ENCODE assay signal across 9 mouse cellular contexts in the genomic region with DNA sequence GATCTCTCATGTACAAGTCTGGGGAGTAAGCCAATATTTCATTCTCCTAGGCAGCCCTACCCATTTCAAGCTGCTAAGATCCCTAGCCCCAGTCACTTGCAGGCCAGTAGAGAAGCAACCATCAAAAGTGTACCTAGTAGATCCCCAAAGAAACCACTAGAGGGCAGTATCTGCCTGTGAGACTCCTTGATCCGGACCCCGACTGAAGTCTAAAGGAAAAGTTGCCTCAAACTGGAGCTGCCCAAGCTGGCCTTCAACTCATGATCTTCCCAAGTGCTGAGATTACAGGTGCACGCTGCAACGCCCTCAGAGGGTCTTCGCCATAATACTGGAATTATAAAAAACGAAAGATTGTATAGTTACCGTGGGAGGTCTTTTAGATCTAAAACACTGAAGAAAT. TPM values are rescaled to one million over a fixed set of nuclear protein-coding genes. Genes with fewer than 3 reads are reported as not detected.
A peak's percentile ranks its signal among the peaks of the same experiment; 100 is the strongest.
DNase-seq lines count a peak whose midpoint lies in the region; ATAC-seq and TF ChIP-seq lines count a peak whose summit lies in the region.
"Had no signal": no experiment of that assay in that cellular context is flagged by ENCODE, and none has a peak within 500 bp of the region (broad histone marks: within the 10 kb centered on the region; RNA-seq: fewer than 3 reads in every experiment).

No protein-coding gene starts in this region.

- WGBS in forebrain, embryonic 15.5 days: 8% methylated on average over 7 of the region's 7 CpGs
- 10% methylated on average over 7 of the region's 7 CpGs for whole genome bisulfite sequencing in intestine, embryonic 16.5 days
- 10% methylated on average over 7 of the region's 7 CpGs for WGBS in midbrain, embryonic 15.5 days
- WGBS in stomach, postnatal 0 days: 10% methylated on average over 7 of the region's 7 CpGs

- H3K36me3 ChIP-seq in testis, adult 2 months (ENCODE audit: control insufficient read depth, insufficient read depth, low read length): no peaks in the 10 kb centered on the region
- no peaks in the 10 kb centered on the region for H3K36me3 ChIP-seq in forebrain, embryonic 15.5 days
- H3K36me3 ChIP-seq in intestine, embryonic 16.5 days (ENCODE audit: control insufficient read depth, insufficient read depth, low read length): no peaks in the 10 kb centered on the region
- H3K36me3 ChIP-seq in midbrain, embryonic 15.5 days (replicated peaks): no peaks in the 10 kb centered on the region
- no peaks in the 10 kb centered on the region for H3K36me3 ChIP-seq in stomach, postnatal 0 days (ENCODE audit: control insufficient read depth, insufficient read depth, low read length)
- H3K36me3 ChIP-seq: embryonic facial prominence, embryonic 15.5 days had no signal

- H3K27ac ChIP-seq in testis, adult 2 months (ENCODE audit: control insufficient read depth, insufficient read depth, low read depth, low read length): no peak overlapping the region
- no peak overlapping the region for H3K27ac ChIP-seq in forebrain, embryonic 15.5 days (replicated peaks)
- H3K27ac ChIP-seq in intestine, embryonic 16.5 days (ENCODE audit: low read length): no peak overlapping the region
- no peak overlapping the region for H3K27ac ChIP-seq in midbrain, embryonic 15.5 days
- no peak overlapping the region for H3K27ac ChIP-seq in stomach, postnatal 0 days (replicated peaks)
- H3K27ac ChIP-seq: embryonic facial prominence, embryonic 15.5 days had no signal

- 0 out of 2 replicates have a peak, but pooled peaks have one; percentile 64 for ATAC-seq in forebrain, embryonic 15.5 days (replicated peaks)
- ATAC-seq in intestine, embryonic 16.5 days: peak; percentile 76; the same call in 1 of the 2 replicates
- peak; percentile 78 for ATAC-seq in midbrain, embryonic 15.5 days (replicated peaks)
- peak; percentile 80; the same call in 1 of the 2 replicates for ATAC-seq in stomach, postnatal 0 days (ENCODE audit: low FRiP score, low TSS enrichment)

- H3K9me3 ChIP-seq in forebrain, embryonic 15.5 days: no peaks in the 10 kb centered on the region
- no peaks in the 10 kb centered on the region for H3K9me3 ChIP-seq in intestine, embryonic 16.5 days (ENCODE audit: control insufficient read depth, low read length)
- no peaks in the 10 kb centered on the region for H3K9me3 ChIP-seq in midbrain, embryonic 15.5 days
- H3K9me3 ChIP-seq in stomach, postnatal 0 days (ENCODE audit: control insufficient read depth, low read length): no peaks in the 10 kb centered on the region
- H3K9me3 ChIP-seq: embryonic facial prominence, embryonic 15.5 days had no signal

- DNase-seq in testis, postnatal 10 days (ENCODE audit: low spot score): no peak
- peak; percentile 45 for DNase-seq in c-Kit-positive CD71-positive TER-119-negative erythroid progenitor cells, embryonic 14.5 days (ENCODE audit: low read depth)
- DNase-seq in left cerebral cortex, postnatal 36 days (ENCODE audit: low spot score in 2 of 2): peak; percentile 21 to 35
- DNase-seq in stomach, postnatal 0 days (ENCODE audit: low spot score): peak; percentile 38

- no peak for TF ChIP-seq EP300 in stomach, postnatal 0 days (optimal IDR thresholded peaks at IDR 0.05)

- no peak overlapping the region for H3K4me2 ChIP-seq in forebrain, embryonic 15.5 days (replicated peaks)
- no peak overlapping the region for H3K4me2 ChIP-seq in intestine, embryonic 16.5 days (ENCODE audit: low read depth, low read length)
- no peak overlapping the region for H3K4me2 ChIP-seq in midbrain, embryonic 15.5 days
- H3K4me2 ChIP-seq in stomach, postnatal 0 days (replicated peaks; ENCODE audit: low read depth): no peak overlapping the region
- H3K4me2 ChIP-seq: embryonic facial prominence, embryonic 15.5 days had no signal

- intact Hi-C loops in left cerebral cortex, postnatal 36 days (cut with DNase I): loop anchor here (5.0 kb wide), 3 partner anchors 42 to 217 kb away; a partner anchor contains a TSS

- no peak overlapping the region for H3K9ac ChIP-seq in forebrain, embryonic 15.5 days (replicated peaks)
- no peak overlapping the region for H3K9ac ChIP-seq in intestine, embryonic 16.5 days (ENCODE audit: low read depth, low read length)
- no peak overlapping the region for H3K9ac ChIP-seq in midbrain, embryonic 15.5 days
- H3K9ac ChIP-seq in stomach, postnatal 0 days (ENCODE audit: low read length): no peak overlapping the region
- H3K9ac ChIP-seq: embryonic facial prominence, embryonic 15.5 days had no signal

- TF ChIP-seq POLR2A in testis, adult 2 months (IDR thresholded peaks at IDR 0.05; ENCODE audit: control insufficient read depth, low read depth, low read length): no peak

- no peaks in the 10 kb centered on the region for H3K27me3 ChIP-seq in testis, adult 2 months (ENCODE audit: control insufficient read depth, insufficient read depth, low read length)
- H3K27me3 ChIP-seq in forebrain, embryonic 15.5 days: no peaks in the 10 kb centered on the region
- H3K27me3 ChIP-seq in intestine, embryonic 16.5 days (replicated peaks; ENCODE audit: control insufficient read depth, insufficient read depth, low read length): no peaks in the 10 kb centered on the region
- H3K27me3 ChIP-seq in midbrain, embryonic 15.5 days (replicated peaks): no peaks in the 10 kb centered on the region
- H3K27me3 ChIP-seq in stomach, postnatal 0 days (ENCODE audit: control insufficient read depth, insufficient read depth, low read length): no peaks in the 10 kb centered on the region
- H3K27me3 ChIP-seq: embryonic facial prominence, embryonic 15.5 days had no signal

- TF ChIP-seq CTCF in testis, adult 2 months (IDR thresholded peaks at IDR 0.05; ENCODE audit: control insufficient read depth, insufficient read depth, insufficient replicate concordance, low read depth, low read length): peak; percentile 57; the same call in 1 of the 2 replicates
- peak; percentile 95 for TF ChIP-seq CTCF in stomach, postnatal 0 days (IDR thresholded peaks at IDR 0.05; ENCODE audit: low read depth)

- peak overlapping the region; percentile 18; the same call in 1 of the 2 replicates for H3K4me3 ChIP-seq in testis, adult 2 months (ENCODE audit: control insufficient read depth, low read depth, low read length)
- H3K4me3 ChIP-seq in forebrain, embryonic 15.5 days: no peak overlapping the region
- H3K4me3 ChIP-seq in intestine, embryonic 16.5 days (ENCODE audit: low read length): no peak overlapping the region
- H3K4me3 ChIP-seq in midbrain, embryonic 15.5 days: no peak overlapping the region
- H3K4me3 ChIP-seq in stomach, postnatal 0 days (ENCODE audit: low read depth, low read length): no peak overlapping the region
- H3K4me3 ChIP-seq: embryonic facial prominence, embryonic 15.5 days had no signal

- no peaks in the 10 kb centered on the region; the same call in 1 of the 2 replicates for H3K4me1 ChIP-seq in testis, adult 2 months (ENCODE audit: control insufficient read depth, insufficient read depth, low read length)
- H3K4me1 ChIP-seq in forebrain, embryonic 15.5 days: no peaks in the 10 kb centered on the region
- H3K4me1 ChIP-seq in intestine, embryonic 16.5 days (ENCODE audit: control insufficient read depth, insufficient read depth, low read length): no peaks in the 10 kb centered on the region
- no peaks in the 10 kb centered on the region for H3K4me1 ChIP-seq in midbrain, embryonic 15.5 days
- no peaks in the 10 kb centered on the region for H3K4me1 ChIP-seq in stomach, postnatal 0 days (replicated peaks; ENCODE audit: control insufficient read depth, insufficient read depth)

RNA-seq across cellular contexts. Expression of a gene that starts 7.3 kb away (rescaled TPM):
- polyA plus RNA-seq in testis, adult 2 months (2012; rRNA removed): not detected in 2 replicates
- not detected in 2 replicates for polyA plus RNA-seq in forebrain, embryonic 15.5 days (2015; fragmentation: Nextera tagmentation; extraction: Ambion mirVana)
- 0.61 and 1.5 TPM in 2 replicates for polyA plus RNA-seq in intestine, embryonic 16.5 days (2015; fragmentation: Nextera tagmentation; extraction: Ambion mirVana)
- total RNA-seq in left cerebral cortex, postnatal 36 days (2021): not detected
- polyA plus RNA-seq in midbrain, embryonic 15.5 days (2015; fragmentation: Nextera tagmentation; extraction: Ambion mirVana): not detected in 2 replicates
- 0.73 and 1.7 TPM in 2 replicates for polyA plus RNA-seq in stomach, postnatal 0 days (2015; fragmentation: Nextera tagmentation; extraction: Ambion mirVana)

RNA-seq across cellular contexts. Expression of a gene that starts 11.2 kb away (rescaled TPM):
- 1.2 and 1.7 TPM in 2 replicates for polyA plus RNA-seq in testis, adult 2 months (2012; rRNA removed)
- 0.36 and 0.62 TPM in 2 replicates for polyA plus RNA-seq in forebrain, embryonic 15.5 days (2015; fragmentation: Nextera tagmentation; extraction: Ambion mirVana)
- polyA plus RNA-seq in intestine, embryonic 16.5 days (2015; fragmentation: Nextera tagmentation; extraction: Ambion mirVana): 9.4 and 10.2 TPM in 2 replicates
- 1 to 10 TPM in 1 of 2 experiments, under 1 TPM in 1; 0.86 to 1.4 TPM for total RNA-seq in left cerebral cortex, postnatal 36 days (2021)
- polyA plus RNA-seq in midbrain, embryonic 15.5 days (2015; fragmentation: Nextera tagmentation; extraction: Ambion mirVana): 0.30 and 0.40 TPM in 2 replicates
- polyA plus RNA-seq in stomach, postnatal 0 days (2015; fragmentation: Nextera tagmentation; extraction: Ambion mirVana): 17.2 and 19.7 TPM in 2 replicates

RNA-seq across cellular contexts. Expression of a gene that starts 11.4 kb away (rescaled TPM):
- polyA plus RNA-seq in testis, adult 2 months (2012; rRNA removed): 125 and 129 TPM in 2 replicates
- not detected in 2 replicates for polyA plus RNA-seq in forebrain, embryonic 15.5 days (2015; fragmentation: Nextera tagmentation; extraction: Ambion mirVana)
- not detected in 2 replicates for polyA plus RNA-seq in intestine, embryonic 16.5 days (2015; fragmentation: Nextera tagmentation; extraction: Ambion mirVana)
- total RNA-seq in left cerebral cortex, postnatal 36 days (2021): not detected
- polyA plus RNA-seq in midbrain, embryonic 15.5 days (2015; fragmentation: Nextera tagmentation; extraction: Ambion mirVana): not detected in 2 replicates
- polyA plus RNA-seq in stomach, postnatal 0 days (2015; fragmentation: Nextera tagmentation; extraction: Ambion mirVana): 0.23 TPM in 1 of 2 replicates, not detected in the other
- polyA plus RNA-seq: embryonic facial prominence, embryonic 15.5 days had no signal

RNA-seq across cellular contexts. Expression of a gene that starts 16.4 kb away (rescaled TPM):
- polyA plus RNA-seq in testis, adult 2 months (2012; rRNA removed): 16.3 and 25.5 TPM in 2 replicates
- not detected in 2 replicates for polyA plus RNA-seq in forebrain, embryonic 15.5 days (2015; fragmentation: Nextera tagmentation; extraction: Ambion mirVana)
- polyA plus RNA-seq in intestine, embryonic 16.5 days (2015; fragmentation: Nextera tagmentation; extraction: Ambion mirVana): not detected in 2 replicates
- total RNA-seq in left cerebral cortex, postnatal 36 days (2021): not detected
- polyA plus RNA-seq in midbrain, embryonic 15.5 days (2015; fragmentation: Nextera tagmentation; extraction: Ambion mirVana): not detected in 2 replicates
- polyA plus RNA-seq in stomach, postnatal 0 days (2015; fragmentation: Nextera tagmentation; extraction: Ambion mirVana): not detected in 2 replicates
- polyA plus RNA-seq: embryonic facial prominence, embryonic 15.5 days had no signal

RNA-seq across cellular contexts. Expression of a gene that starts 35.5 kb away (rescaled TPM):
- 710 and 946 TPM in 2 replicates for polyA plus RNA-seq in testis, adult 2 months (2012; rRNA removed)
- polyA plus RNA-seq in forebrain, embryonic 15.5 days (2015; fragmentation: Nextera tagmentation; extraction: Ambion mirVana): not detected in 2 replicates
- polyA plus RNA-seq in intestine, embryonic 16.5 days (2015; fragmentation: Nextera tagmentation; extraction: Ambion mirVana): not detected in 2 replicates
- not detected for total RNA-seq in left cerebral cortex, postnatal 36 days (2021)
- polyA plus RNA-seq in midbrain, embryonic 15.5 days (2015; fragmentation: Nextera tagmentation; extraction: Ambion mirVana): not detected in 2 replicates
- not detected in 2 replicates for polyA plus RNA-seq in stomach, postnatal 0 days (2015; fragmentation: Nextera tagmentation; extraction: Ambion mirVana)
- polyA plus RNA-seq: embryonic facial prominence, embryonic 15.5 days had no signal

Comparison
In these comparisons a context has a peak if more than half of its experiments do, and no peak if none do; other contexts are left out.
1. RNA of a gene that starts 11.4 kb away (polyA plus RNA-seq): 125 to 129 TPM in testis, adult 2 months; 0.23 TPM in stomach, postnatal 0 days, not detected in forebrain, embryonic 15.5 days, not detected in intestine, embryonic 16.5 days and not detected in midbrain, embryonic 15.5 days; every median in the first group is over 100 times any median in the second.
2. Peak in every context shown above with its lines, with median percentiles within 50 percentile points of each other: ATAC-seq.